Mouse (Mus musculus): ENCODE measurements around the gene Ldoc1.

- TF ChIP-seq EP300 (IDR thresholded peaks at IDR 0.05; ENCODE audit: low read depth), result no peak
- TF ChIP-seq CTCF (IDR thresholded peaks at IDR 0.05; ENCODE audit: low read depth), result no peak
Observed at GRCm38 (mm10) chrX:61723029-61723980, 14.0 kb downstream of the Ldoc1 start.
